Mouse (Mus musculus): ENCODE data around the gene Iqsec1. TPM values are rescaled to one million over a fixed set of nuclear protein-coding genes. Genes with fewer than 3 reads are reported as not detected.

The Iqsec1 gene
- polyA plus RNA-seq (2015; fragmentation: Nextera tagmentation; extraction: Ambion mirVana): 13.2 and 15.1 TPM in 2 replicates

GRCm38 (mm10) chr6:90988648-90989317, at the start of gene Iqsec1:
Gene Iqsec1, minus strand, starts transcription at chr6:90988685.
- 0 out of 2 replicates have a peak, but pooled peaks cover 3% of the 10 kb centered on the region for H3K27me3 ChIP-seq (replicated peaks; ENCODE audit: control insufficient read depth, insufficient read depth, low read length)
- peak within 1 kb of the TSS; percentile 28; the same call in 1 of the 2 replicates for H3K27ac ChIP-seq (ENCODE audit: low read length)
- H3K9me3 ChIP-seq (ENCODE audit: control insufficient read depth, low read length): peaks cover 8% of the 10 kb centered on the region; the same call in 1 of the 2 replicates
- ATAC-seq: peak; percentile 94
- 0% methylated on average over 35 of the region's 39 CpGs for WGBS
- peak within 1 kb of the TSS; percentile 73 for H3K9ac ChIP-seq (replicated peaks; ENCODE audit: low read depth, low read length)
- H3K4me1 ChIP-seq (replicated peaks; ENCODE audit: control insufficient read depth, insufficient read depth, low read length): peaks cover 10% of the 10 kb centered on the region
- H3K4me2 ChIP-seq (ENCODE audit: low read length): peak within 1 kb of the TSS; percentile 88
- no peaks in the 10 kb centered on the region for H3K36me3 ChIP-seq (ENCODE audit: control insufficient read depth, insufficient read depth)
- H3K4me3 ChIP-seq (replicated peaks; ENCODE audit: low read length): peak within 1 kb of the TSS; percentile 72

- H3K4me1 ChIP-seq (replicated peaks; ENCODE audit: control insufficient read depth, insufficient read depth, low read length): no peaks in the 10 kb centered on the region
- no peak overlapping the region for H3K4me2 ChIP-seq (ENCODE audit: low read length)
- 0 out of 2 replicates have a peak, but pooled peaks cover 3% of the 10 kb centered on the region for H3K36me3 ChIP-seq (ENCODE audit: control insufficient read depth, insufficient read depth)
- H3K27ac ChIP-seq (ENCODE audit: low read length): no peak overlapping the region
- H3K27me3 ChIP-seq (replicated peaks; ENCODE audit: control insufficient read depth, insufficient read depth, low read length): no peaks in the 10 kb centered on the region
- WGBS: 87% methylated on average over 5 of the region's 5 CpGs
- ATAC-seq: no peak
- no peak overlapping the region for H3K4me3 ChIP-seq (replicated peaks; ENCODE audit: low read length)
- no peaks in the 10 kb centered on the region for H3K9me3 ChIP-seq (ENCODE audit: control insufficient read depth, low read length)
- no peak overlapping the region for H3K9ac ChIP-seq (replicated peaks; ENCODE audit: low read depth, low read length)
Measured at GRCm38 (mm10) chr6:91028256-91028655, 39.8 kb upstream of the Iqsec1 start.

DNA sequence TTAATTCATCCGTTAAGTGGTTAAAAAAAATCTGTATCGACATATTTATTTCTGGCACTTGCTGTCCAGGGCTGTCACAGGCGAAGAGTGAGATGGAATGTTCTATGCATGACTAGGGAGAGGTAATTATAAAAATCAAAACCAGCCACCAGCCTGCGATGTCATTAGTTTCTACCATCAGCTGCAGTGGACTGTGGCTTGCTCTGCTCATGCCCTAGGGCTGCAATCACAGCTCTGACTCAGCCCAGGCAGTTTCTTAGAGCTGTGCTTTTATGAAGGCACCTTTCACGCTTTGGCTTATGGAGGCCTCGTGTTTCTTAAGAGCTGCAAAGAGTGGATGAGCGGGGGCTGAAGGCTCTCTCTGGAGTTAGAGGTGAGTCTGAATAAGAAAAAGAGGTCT, 32.3 kb upstream of the Iqsec1 start:
- Histone ChIP-seq H3K9ac (replicated peaks; ENCODE audit: low read depth, low read length) (no peak overlapping the region), H3K4me2 (ENCODE audit: low read length) (no peak overlapping the region), H3K27ac (ENCODE audit: low read length) (no peak overlapping the region), H3K9me3 (ENCODE audit: control insufficient read depth, low read length) (no peaks in the 10 kb centered on the region), H3K27me3 (replicated peaks; ENCODE audit: control insufficient read depth, insufficient read depth, low read length) (no peaks in the 10 kb centered on the region), H3K36me3 (ENCODE audit: control insufficient read depth, insufficient read depth) (peaks cover 5% of the 10 kb centered on the region; the same call in 1 of the 2 replicates), H3K4me1 (replicated peaks; ENCODE audit: control insufficient read depth, insufficient read depth, low read length) (no peaks in the 10 kb centered on the region), H3K4me3 (replicated peaks; ENCODE audit: low read length) (no peak overlapping the region)
- ATAC-seq: no peak
- WGBS: 77% methylated on average over 7 of the region's 7 CpGs

GRCm38 (mm10) chr6:91016600-91017230, 28.2 kb upstream of the Iqsec1 start:
- ATAC-seq: no peak
- peaks cover 5% of the 10 kb centered on the region for H3K36me3 ChIP-seq (ENCODE audit: control insufficient read depth, insufficient read depth)
- H3K27me3 ChIP-seq (replicated peaks; ENCODE audit: control insufficient read depth, insufficient read depth, low read length): no peaks in the 10 kb centered on the region
- WGBS: 85% methylated on average over 7 of the region's 7 CpGs
- no peak overlapping the region for H3K4me2 ChIP-seq (ENCODE audit: low read length)
- no peaks in the 10 kb centered on the region for H3K4me1 ChIP-seq (replicated peaks; ENCODE audit: control insufficient read depth, insufficient read depth, low read length)
- no peaks in the 10 kb centered on the region for H3K9me3 ChIP-seq (ENCODE audit: control insufficient read depth, low read length)
- no peak overlapping the region for H3K27ac ChIP-seq (ENCODE audit: low read length)
- H3K9ac ChIP-seq (replicated peaks; ENCODE audit: low read depth, low read length): no peak overlapping the region
- no peak overlapping the region for H3K4me3 ChIP-seq (replicated peaks; ENCODE audit: low read length)

GRCm38 (mm10) chr6:91014198-91014958, 25.9 kb upstream of the Iqsec1 start:
- no peaks in the 10 kb centered on the region for H3K4me1 ChIP-seq (replicated peaks; ENCODE audit: control insufficient read depth, insufficient read depth, low read length)
- no peak overlapping the region for H3K9ac ChIP-seq (replicated peaks; ENCODE audit: low read depth, low read length)
- no peaks in the 10 kb centered on the region; the same call in 1 of the 2 replicates for H3K36me3 ChIP-seq (ENCODE audit: control insufficient read depth, insufficient read depth)
- no peaks in the 10 kb centered on the region for H3K9me3 ChIP-seq (ENCODE audit: control insufficient read depth, low read length)
- 83% methylated on average over 9 of the region's 9 CpGs for WGBS
- no peak overlapping the region for H3K4me3 ChIP-seq (replicated peaks; ENCODE audit: low read length)
- ATAC-seq: no peak
- H3K27me3 ChIP-seq (replicated peaks; ENCODE audit: control insufficient read depth, insufficient read depth, low read length): no peaks in the 10 kb centered on the region
- no peak overlapping the region for H3K27ac ChIP-seq (ENCODE audit: low read length)
- H3K4me2 ChIP-seq (ENCODE audit: low read length): no peak overlapping the region

- no peaks in the 10 kb centered on the region for H3K9me3 ChIP-seq (ENCODE audit: control insufficient read depth, low read length)
- H3K27me3 ChIP-seq (replicated peaks; ENCODE audit: control insufficient read depth, insufficient read depth, low read length): no peaks in the 10 kb centered on the region
- no peak overlapping the region for H3K4me3 ChIP-seq (replicated peaks; ENCODE audit: low read length)
- H3K36me3 ChIP-seq (ENCODE audit: control insufficient read depth, insufficient read depth): no peaks in the 10 kb centered on the region; the same call in 1 of the 2 replicates
- no peak overlapping the region for H3K27ac ChIP-seq (ENCODE audit: low read length)
- no peak for ATAC-seq
- H3K4me2 ChIP-seq (ENCODE audit: low read length): no peak overlapping the region
- H3K4me1 ChIP-seq (replicated peaks; ENCODE audit: control insufficient read depth, insufficient read depth, low read length): no peaks in the 10 kb centered on the region
- no peak overlapping the region for H3K9ac ChIP-seq (replicated peaks; ENCODE audit: low read depth, low read length)
- WGBS: 92% methylated on average over 3 of the region's 3 CpGs
Measured at GRCm38 (mm10) chr6:91012458-91012857, 24.0 kb upstream of the Iqsec1 start.

- Histone ChIP-seq H3K27me3 (replicated peaks; ENCODE audit: control insufficient read depth, insufficient read depth, low read length) (no peaks in the 10 kb centered on the region), H3K4me3 (replicated peaks; ENCODE audit: low read length) (no peak overlapping the region), H3K4me1 (replicated peaks; ENCODE audit: control insufficient read depth, insufficient read depth, low read length) (no peaks in the 10 kb centered on the region), H3K9me3 (ENCODE audit: control insufficient read depth, low read length) (no peaks in the 10 kb centered on the region), H3K4me2 (ENCODE audit: low read length) (no peak overlapping the region), H3K9ac (replicated peaks; ENCODE audit: low read depth, low read length) (no peak overlapping the region), H3K36me3 (ENCODE audit: control insufficient read depth, insufficient read depth) (no peaks in the 10 kb centered on the region; the same call in 1 of the 2 replicates), H3K27ac (ENCODE audit: low read length) (no peak overlapping the region)
- ATAC-seq: no peak
- 80% methylated on average over 4 of the region's 4 CpGs for WGBS
Measured at GRCm38 (mm10) chr6:91011568-91011967, 23.1 kb upstream of the Iqsec1 start.

GRCm38 (mm10) chr6:91008284-91008830, 19.9 kb upstream of the Iqsec1 start:
- no peak overlapping the region for H3K27ac ChIP-seq (ENCODE audit: low read length)
- ATAC-seq: no peak
- no peak overlapping the region for H3K9ac ChIP-seq (replicated peaks; ENCODE audit: low read depth, low read length)
- no peaks in the 10 kb centered on the region for H3K4me1 ChIP-seq (replicated peaks; ENCODE audit: control insufficient read depth, insufficient read depth, low read length)
- no peak overlapping the region for H3K4me3 ChIP-seq (replicated peaks; ENCODE audit: low read length)
- 96% methylated on average over 3 of the region's 3 CpGs for WGBS
- H3K4me2 ChIP-seq (ENCODE audit: low read length): no peak overlapping the region
- no peaks in the 10 kb centered on the region for H3K9me3 ChIP-seq (ENCODE audit: control insufficient read depth, low read length)
- no peaks in the 10 kb centered on the region for H3K27me3 ChIP-seq (replicated peaks; ENCODE audit: control insufficient read depth, insufficient read depth, low read length)
- no peaks in the 10 kb centered on the region for H3K36me3 ChIP-seq (ENCODE audit: control insufficient read depth, insufficient read depth)

GRCm38 (mm10) chr6:91007207-91007606, 18.7 kb upstream of the Iqsec1 start:
- H3K27me3 ChIP-seq (replicated peaks; ENCODE audit: control insufficient read depth, insufficient read depth, low read length): no peaks in the 10 kb centered on the region
- no peaks in the 10 kb centered on the region for H3K9me3 ChIP-seq (ENCODE audit: control insufficient read depth, low read length)
- no peak overlapping the region for H3K4me3 ChIP-seq (replicated peaks; ENCODE audit: low read length)
- ATAC-seq: no peak
- 77% methylated on average over 2 of the region's 2 CpGs for WGBS
- no peak overlapping the region for H3K9ac ChIP-seq (replicated peaks; ENCODE audit: low read depth, low read length)
- no peak overlapping the region for H3K4me2 ChIP-seq (ENCODE audit: low read length)
- H3K36me3 ChIP-seq (ENCODE audit: control insufficient read depth, insufficient read depth): no peaks in the 10 kb centered on the region
- H3K4me1 ChIP-seq (replicated peaks; ENCODE audit: control insufficient read depth, insufficient read depth, low read length): no peaks in the 10 kb centered on the region
- no peak overlapping the region for H3K27ac ChIP-seq (ENCODE audit: low read length)
